Comparison of ENCODE assay signal across 11 mouse cellular contexts in the genomic region with DNA sequence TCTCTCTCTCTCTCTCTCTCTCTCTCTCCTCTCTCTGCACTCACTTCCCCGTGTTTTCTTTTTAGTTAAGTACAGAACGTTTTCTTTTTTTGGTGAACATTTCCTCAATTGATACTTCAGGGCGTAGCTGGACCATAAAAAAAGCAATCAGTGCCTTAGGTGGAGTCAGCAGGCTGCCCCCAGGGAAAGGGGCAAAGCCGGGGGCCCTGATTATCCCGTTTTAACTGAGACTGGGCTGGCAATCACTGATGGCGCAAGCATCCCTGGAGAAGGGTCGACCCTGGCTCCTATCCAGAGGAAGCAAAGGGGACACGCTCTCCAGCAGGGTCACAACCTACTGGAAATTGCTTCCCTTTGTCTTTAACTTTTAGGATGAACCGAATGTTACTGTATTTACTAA. TPM values are rescaled to one million over a fixed set of nuclear protein-coding genes. Genes with fewer than 3 reads are reported as not detected.
DNase-seq lines count a peak whose midpoint lies in the region; ATAC-seq and TF ChIP-seq lines count a peak whose summit lies in the region.
"Had no signal": no experiment of that assay in that cellular context is flagged by ENCODE, and none has a peak within 500 bp of the region (broad histone marks: within the 10 kb centered on the region; RNA-seq: fewer than 3 reads in every experiment).

No protein-coding gene starts in this region.

- H3K4me1 ChIP-seq in lung, embryonic 14.5 days (ENCODE audit: insufficient read depth), result no peaks in the 10 kb centered on the region
- H3K4me1 ChIP-seq in hindbrain, embryonic 12.5 days, result peaks cover 12% of the 10 kb centered on the region
- H3K4me1 ChIP-seq in limb, embryonic 12.5 days (replicated peaks), result peaks cover 15% of the 10 kb centered on the region
- H3K4me1 ChIP-seq in neural tube, embryonic 15.5 days, result peaks cover 8% of the 10 kb centered on the region; the same call in 1 of the 2 replicates

- no peak overlapping the region for H3K4me3 ChIP-seq in lung, embryonic 14.5 days (ENCODE audit: low read depth, low read length)
- no peak overlapping the region for H3K4me3 ChIP-seq in hindbrain, embryonic 12.5 days
- H3K4me3 ChIP-seq in limb, embryonic 12.5 days (replicated peaks), result peak overlapping the region; percentile 24; the same call in 1 of the 2 replicates
- no peak overlapping the region for H3K4me3 ChIP-seq in neural tube, embryonic 15.5 days (replicated peaks)
- H3K4me3 ChIP-seq: myocyte had no signal

- no peak overlapping the region for H3K9ac ChIP-seq in lung, embryonic 14.5 days
- H3K9ac ChIP-seq in hindbrain, embryonic 12.5 days, result no peak overlapping the region
- no peak overlapping the region for H3K9ac ChIP-seq in limb, embryonic 12.5 days (replicated peaks)
- no peak overlapping the region for H3K9ac ChIP-seq in neural tube, embryonic 15.5 days (replicated peaks)

- H3K4me2 ChIP-seq in lung, embryonic 14.5 days, result 0 out of 2 replicates have a peak overlapping the region, but pooled peaks have one; percentile 15
- H3K4me2 ChIP-seq in hindbrain, embryonic 12.5 days (replicated peaks), result peak overlapping the region; percentile 48
- peak overlapping the region; percentile 52 for H3K4me2 ChIP-seq in limb, embryonic 12.5 days
- H3K4me2 ChIP-seq in neural tube, embryonic 15.5 days, result peak overlapping the region; percentile 32; the same call in 1 of the 2 replicates

- WGBS in lung, embryonic 14.5 days, result 8% methylated on average over 9 of the region's 9 CpGs
- 6% methylated on average over 9 of the region's 9 CpGs for WGBS in hindbrain, embryonic 12.5 days
- 5% methylated on average over 9 of the region's 9 CpGs for WGBS in limb, embryonic 12.5 days
- WGBS in neural tube, embryonic 15.5 days, result 4% methylated on average over 9 of the region's 9 CpGs

- H3K36me3 ChIP-seq in lung, embryonic 14.5 days (ENCODE audit: insufficient read depth), result no peaks in the 10 kb centered on the region
- H3K36me3 ChIP-seq in hindbrain, embryonic 12.5 days, result no peaks in the 10 kb centered on the region
- no peaks in the 10 kb centered on the region for H3K36me3 ChIP-seq in limb, embryonic 12.5 days
- H3K36me3 ChIP-seq in neural tube, embryonic 15.5 days, result no peaks in the 10 kb centered on the region

- no peak for TF ChIP-seq CTCF in lung, embryonic 14.5 days (IDR thresholded peaks at IDR 0.05; ENCODE audit: low read depth)

- no peak overlapping the region for H3K27ac ChIP-seq in lung, embryonic 14.5 days (ENCODE audit: low read depth)
- H3K27ac ChIP-seq in hindbrain, embryonic 12.5 days, result no peak overlapping the region
- no peak overlapping the region for H3K27ac ChIP-seq in limb, embryonic 12.5 days
- no peak overlapping the region for H3K27ac ChIP-seq in neural tube, embryonic 15.5 days (replicated peaks)

- no peaks in the 10 kb centered on the region for H3K9me3 ChIP-seq in lung, embryonic 14.5 days (ENCODE audit: low read depth, low read length)
- no peaks in the 10 kb centered on the region for H3K9me3 ChIP-seq in hindbrain, embryonic 12.5 days (replicated peaks)
- no peaks in the 10 kb centered on the region for H3K9me3 ChIP-seq in limb, embryonic 12.5 days
- H3K9me3 ChIP-seq in neural tube, embryonic 15.5 days (replicated peaks), result no peaks in the 10 kb centered on the region

- no peak for DNase-seq in lung, embryonic 14.5 days
- no peak for DNase-seq in lung, postnatal 14 days
- no peak for DNase-seq in thymus, postnatal 14 days
- no peak for DNase-seq in embryo, embryonic 9.5 days (ENCODE audit: extremely low spot score)
- DNase-seq: heart, postnatal 10 days; kidney, postnatal 4 days; lung, adult 18-20 months had no signal

- H3K27me3 ChIP-seq in lung, embryonic 14.5 days (ENCODE audit: insufficient read depth, low read length), result peaks cover 32% of the 10 kb centered on the region
- peaks cover 65% of the 10 kb centered on the region for H3K27me3 ChIP-seq in hindbrain, embryonic 12.5 days
- peaks cover 54% of the 10 kb centered on the region for H3K27me3 ChIP-seq in limb, embryonic 12.5 days
- peaks cover 39% of the 10 kb centered on the region for H3K27me3 ChIP-seq in neural tube, embryonic 15.5 days (replicated peaks)

- no peak for ATAC-seq in lung, embryonic 14.5 days (ENCODE audit: insufficient read depth)
- no peak for ATAC-seq in hindbrain, embryonic 12.5 days (ENCODE audit: low FRiP score)
- ATAC-seq in limb, embryonic 12.5 days (ENCODE audit: insufficient number of reproducible peaks, insufficient read depth, low FRiP score, low TSS enrichment, low read depth), result no peak
- ATAC-seq in neural tube, embryonic 15.5 days (ENCODE audit: low FRiP score), result no peak

RNA-seq across cellular contexts. Expression of gene Nr5a2, which starts 1.6 kb away (rescaled TPM):
- polyA plus RNA-seq in lung, embryonic 14.5 days (2014; fragmentation: Nextera tagmentation; extraction: Ambion mirVana), result 3.6 and 4.1 TPM in 2 replicates
- polyA plus RNA-seq in hindbrain, embryonic 12.5 days (2016; fragmentation: Nextera tagmentation; extraction: Ambion mirVana), result 0.43 and 0.72 TPM in 2 replicates
- polyA plus RNA-seq in limb, embryonic 12.5 days (2016; fragmentation: Nextera tagmentation; extraction: Ambion mirVana), result 0.34 and 0.35 TPM in 2 replicates
- polyA plus RNA-seq in neural tube, embryonic 15.5 days (2015; fragmentation: Nextera tagmentation; extraction: Ambion mirVana), result 1.6 and 2.0 TPM in 2 replicates
- polyA plus RNA-seq: myocyte had no signal
